Mouse (Mus musculus) right cerebral cortex, postnatal 14 days (tissue): Measurements from ENCODE around the gene Lysmd3.
"Not testable (repeated sequence)": the region's sequence is repeated elsewhere in the genome, so short reads cannot be mapped to it uniquely, and the experiment has no call there.

ENCODE experiments used
- DNase-seq: peaks from one replicate; pipeline ENCODE4 v3.0.0; 2022

The Lysmd3 gene

GRCm38 (mm10) chr13:81657351-81658052 lies at the start of gene Lysmd3:
Gene Lysmd3 (plus strand): TSS chr13:81657663.
- DNase-seq = peak; percentile 94

GRCm38 (mm10) chr13:81610349-81610748 lies 47.1 kb upstream of the Lysmd3 start:
- DNase-seq = no peak

- not testable (repeated sequence) for DNase-seq
These were observed 29.6 kb upstream of the Lysmd3 start for GRCm38 (mm10) chr13:81627861-81628260.

GRCm38 (mm10) chr13:81628631-81629190 lies 28.8 kb upstream of the Lysmd3 start:
- DNase-seq = no peak

GRCm38 (mm10) chr13:81629395-81629794 lies 28.1 kb upstream of the Lysmd3 start:
- DNase-seq = no peak

- DNase-seq = no peak
These were observed 26.9 kb upstream of the Lysmd3 start for GRCm38 (mm10) chr13:81630566-81630965.

GRCm38 (mm10) chr13:81632720-81633415 lies 24.6 kb upstream of the Lysmd3 start, which contains the start of gene Adgrv1:
Gene Adgrv1 (minus strand): TSS chr13:81633154.
- peak; percentile 55 for DNase-seq

GRCm38 (mm10) chr13:81639624-81640023 lies 17.8 kb upstream of the Lysmd3 start:
- no peak for DNase-seq

GRCm38 (mm10) chr13:81640881-81641280 lies 16.6 kb upstream of the Lysmd3 start:
- no peak for DNase-seq

- peak; percentile 57 for DNase-seq
These were observed 16.0 kb upstream of the Lysmd3 start for GRCm38 (mm10) chr13:81641289-81642045.

GRCm38 (mm10) chr13:81642491-81643149 lies 14.8 kb upstream of the Lysmd3 start:
- DNase-seq = no peak

GRCm38 (mm10) chr13:81644047-81644565 lies 13.4 kb upstream of the Lysmd3 start:
- DNase-seq = no peak

- DNase-seq = no peak
These were observed 11.1 kb upstream of the Lysmd3 start for GRCm38 (mm10) chr13:81646348-81646747.

GRCm38 (mm10) chr13:81650382-81650781 lies 7.1 kb upstream of the Lysmd3 start:
- not testable (repeated sequence) for DNase-seq

GRCm38 (mm10) chr13:81656091-81656850 lies 1.2 kb upstream of the Lysmd3 start:
- no peak for DNase-seq

GRCm38 (mm10) chr13:81657008-81657350 lies 484 bp upstream of the Lysmd3 start:
- DNase-seq = no peak

GRCm38 (mm10) chr13:81658053-81658752 lies 740 bp downstream of the Lysmd3 start:
- DNase-seq = no peak

- DNase-seq = no peak
These were observed 6.3 kb downstream of the Lysmd3 start for GRCm38 (mm10) chr13:81663566-81664330.

- no peak for DNase-seq
These were observed 6.9 kb downstream of the Lysmd3 start for GRCm38 (mm10) chr13:81664331-81664698.

GRCm38 (mm10) chr13:81667713-81668112 lies 10.2 kb downstream of the Lysmd3 start:
- no peak for DNase-seq
